Mouse (Mus musculus) forelimb bud, embryonic 11.5 days (tissue): ENCODE data around the gene Trim31.

Experiments
- DNase-seq: peaks from one replicate; pipeline ENCODE4 v3.0.0-alpha.2; 2012; ENCODE audit warnings: low read depth, low spot score

Gene Trim31

DNA sequence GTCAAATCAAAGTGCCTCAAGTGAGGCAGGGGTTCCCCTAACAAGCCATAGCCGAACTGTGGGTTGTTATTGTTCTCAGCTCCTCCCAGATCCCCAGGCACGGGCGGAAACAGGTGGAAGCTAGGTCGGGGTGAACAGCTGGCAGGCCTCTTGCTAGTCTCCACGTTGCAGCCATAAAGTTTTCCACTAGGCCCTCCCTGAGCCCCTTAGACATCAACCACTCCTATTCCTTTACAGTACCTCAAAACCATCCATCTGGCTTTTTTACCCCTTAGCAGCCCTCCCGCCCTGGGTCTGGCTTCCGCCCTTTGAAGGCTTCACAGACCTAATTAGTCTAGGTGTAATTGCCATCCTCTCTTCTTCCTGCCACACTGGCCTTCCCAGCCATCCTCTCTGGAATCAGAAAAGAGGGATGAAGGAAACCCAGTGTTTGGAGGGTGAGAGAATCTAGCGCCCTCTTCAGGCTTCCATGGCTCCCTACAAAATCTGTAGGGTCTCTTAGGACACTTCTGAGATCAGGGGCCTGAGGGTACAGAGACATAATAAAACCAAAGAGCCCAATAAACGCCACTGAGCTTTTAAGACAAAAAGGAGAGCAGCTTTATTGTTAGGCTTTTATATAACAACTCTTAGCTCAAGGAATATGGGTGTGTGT lies 46.3 kb downstream of the Trim31 start:
- peak; percentile 57 for DNase-seq

DNA sequence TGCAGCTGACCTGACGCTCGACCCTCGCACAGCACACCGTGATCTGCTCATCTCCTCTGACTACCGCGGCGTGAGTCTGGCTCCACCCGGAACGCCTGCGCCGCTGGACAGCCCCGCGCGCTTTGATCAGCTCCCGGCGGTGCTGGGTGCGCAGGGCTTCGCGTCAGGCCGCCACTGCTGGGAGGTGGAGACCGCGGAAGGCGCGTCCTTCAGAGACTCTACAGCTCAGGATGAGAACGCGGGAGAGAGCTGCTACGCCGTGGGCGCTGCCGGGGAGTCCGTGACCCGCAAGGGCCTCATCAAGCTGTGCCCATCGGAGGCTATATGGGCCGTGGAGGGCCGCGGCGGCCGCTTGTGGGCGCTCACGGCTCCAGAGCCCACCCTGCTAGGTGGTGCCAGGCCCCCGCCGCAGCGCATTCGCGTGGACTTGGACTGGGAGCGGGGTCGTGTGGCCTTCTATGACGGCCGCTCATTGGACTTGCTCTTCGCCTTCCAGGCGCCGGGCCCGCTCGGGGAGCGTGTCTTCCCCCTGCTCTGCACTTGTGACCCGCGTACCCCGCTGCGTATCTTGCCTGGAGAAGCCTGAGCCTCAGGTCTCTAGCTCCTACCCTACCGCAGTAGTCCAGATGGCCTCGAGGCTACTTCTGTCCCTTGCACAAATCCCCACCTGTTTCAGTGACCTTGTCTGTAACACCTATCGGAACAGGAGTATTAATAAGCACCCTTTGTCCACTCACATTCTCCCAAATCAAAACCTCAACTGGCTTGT lies 49.3 kb downstream of the Trim31 start:
- peak; percentile 19 for DNase-seq

DNA sequence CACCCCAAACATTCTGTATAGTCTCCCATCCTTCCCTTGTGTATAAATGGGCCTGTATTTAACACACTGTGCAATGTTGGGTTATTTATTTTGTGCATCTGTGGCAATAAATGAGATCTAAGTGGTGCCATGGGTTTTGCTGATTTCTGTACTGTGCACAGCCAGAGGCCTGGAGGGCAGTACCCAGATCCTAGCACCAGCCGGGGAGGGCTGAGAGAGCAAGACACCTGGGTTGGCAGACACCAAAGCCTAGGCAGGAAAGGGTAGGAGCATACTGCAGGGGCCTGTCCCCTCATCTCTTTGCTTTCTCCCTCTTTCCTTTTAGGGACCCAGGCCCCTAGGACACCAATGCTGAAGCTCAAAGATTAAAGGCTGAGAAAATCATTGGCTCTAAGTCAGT lies 50.4 kb downstream of the Trim31 start:
- DNase-seq = no peak

DNA sequence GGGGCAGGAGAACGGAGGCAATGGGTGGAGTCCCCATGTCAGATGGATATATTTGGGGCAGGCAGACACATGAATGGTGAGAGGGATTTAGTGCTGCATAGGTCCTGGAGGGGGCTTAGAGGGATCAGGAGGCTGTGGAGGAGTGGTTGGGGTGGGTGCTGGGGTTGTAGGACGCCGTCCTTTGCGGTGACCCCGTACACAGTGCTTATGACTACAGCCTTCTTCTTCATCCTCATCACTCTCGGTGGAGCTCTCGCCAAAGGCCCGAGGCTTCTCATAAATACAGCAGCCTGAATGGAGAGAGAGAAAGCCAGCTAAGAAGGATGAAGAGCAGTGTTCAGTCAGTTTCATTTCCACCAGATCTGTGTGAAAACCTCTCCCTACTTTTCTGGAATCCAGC lies 51.3 kb downstream of the Trim31 start:
- no peak for DNase-seq

DNA sequence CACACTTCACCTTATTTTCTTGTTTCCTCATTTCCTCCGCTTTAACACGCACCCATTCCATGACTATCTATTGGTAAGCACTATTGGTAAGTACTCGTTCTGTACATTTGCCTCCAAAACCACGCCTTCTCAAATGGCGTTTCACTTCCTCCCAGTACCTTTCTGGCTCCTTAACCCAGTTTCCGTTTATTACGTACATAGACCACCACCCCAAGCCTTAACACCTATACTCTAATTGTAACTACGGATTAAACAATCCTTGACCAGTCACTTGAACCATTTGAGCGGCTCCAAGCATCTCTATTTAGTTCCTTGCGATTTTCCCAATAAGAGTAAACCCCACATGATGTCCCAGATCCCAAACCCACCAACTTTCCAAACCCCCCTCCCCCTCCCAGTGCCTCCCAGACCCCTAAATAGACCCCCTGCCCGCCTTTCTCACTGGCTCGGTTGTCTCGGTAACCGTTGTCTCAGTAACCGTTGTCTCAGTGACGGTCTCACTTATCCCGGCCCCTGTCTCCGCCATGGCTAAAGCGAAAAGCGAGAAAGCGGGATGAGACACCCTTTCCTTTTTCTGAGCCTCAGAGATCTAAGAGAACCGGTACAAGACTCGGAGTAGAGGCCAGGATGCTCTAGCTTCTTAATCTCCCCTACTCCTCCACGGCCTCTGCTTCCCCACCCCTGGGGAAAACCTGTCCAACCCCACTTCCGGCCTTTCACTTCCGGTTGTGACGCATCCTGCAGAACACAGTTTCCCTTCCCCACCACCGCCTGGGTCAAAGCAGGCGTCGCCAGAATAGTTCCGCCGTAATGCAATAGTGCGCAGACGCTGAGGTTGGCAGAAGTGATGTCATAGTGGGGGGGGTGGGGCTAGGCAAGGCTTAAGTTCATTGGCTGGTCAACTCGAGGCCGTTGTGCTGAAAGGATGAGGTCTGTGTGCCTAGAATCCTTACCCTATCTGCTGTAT lies 53.3 kb downstream of the Trim31 start, which contains the start of gene Ppp1r11:
Gene Ppp1r11, minus strand, starts transcription at position 761 of the 967 bp plus-strand sequence.
- DNase-seq = peak; percentile 98

DNA sequence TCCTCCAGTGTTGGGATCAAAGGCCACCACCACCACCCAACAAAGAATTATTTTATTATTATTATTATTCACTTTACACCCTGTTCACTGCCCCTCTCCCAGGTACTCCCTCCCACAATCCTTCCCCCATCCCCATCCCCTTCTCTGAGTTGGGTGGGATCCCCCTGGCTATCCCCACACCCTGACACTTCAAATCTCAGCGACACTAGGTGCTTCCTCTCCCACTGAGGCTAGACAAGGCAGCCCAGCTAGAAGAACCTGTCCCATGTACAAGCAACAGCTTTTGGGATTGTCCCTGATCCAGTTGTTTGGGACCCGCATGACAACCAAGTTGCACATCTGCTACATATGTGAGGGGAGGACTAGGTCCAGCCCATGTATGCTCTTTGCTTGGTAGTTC lies 54.7 kb downstream of the Trim31 start:
- DNase-seq = no peak

DNA sequence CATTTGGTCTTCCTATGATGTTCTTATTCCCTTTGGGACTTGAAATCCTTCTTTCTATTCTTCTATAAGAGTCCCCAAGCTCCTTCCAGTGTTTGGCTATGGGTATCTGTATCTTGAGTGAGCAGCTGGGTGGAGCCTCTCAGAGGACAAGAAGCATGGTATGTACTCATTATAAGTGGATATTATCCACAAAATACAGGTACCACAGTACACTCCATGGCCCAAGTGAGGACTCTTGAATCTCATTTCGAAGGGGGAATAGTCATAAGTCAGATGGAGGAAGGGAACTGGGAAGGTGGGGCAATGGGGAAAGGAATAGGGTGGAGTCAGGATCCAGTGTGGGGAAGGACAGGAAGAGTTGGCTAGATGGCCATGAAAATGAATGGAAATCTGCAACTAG lies 55.1 kb downstream of the Trim31 start:
- DNase-seq = no peak

DNA sequence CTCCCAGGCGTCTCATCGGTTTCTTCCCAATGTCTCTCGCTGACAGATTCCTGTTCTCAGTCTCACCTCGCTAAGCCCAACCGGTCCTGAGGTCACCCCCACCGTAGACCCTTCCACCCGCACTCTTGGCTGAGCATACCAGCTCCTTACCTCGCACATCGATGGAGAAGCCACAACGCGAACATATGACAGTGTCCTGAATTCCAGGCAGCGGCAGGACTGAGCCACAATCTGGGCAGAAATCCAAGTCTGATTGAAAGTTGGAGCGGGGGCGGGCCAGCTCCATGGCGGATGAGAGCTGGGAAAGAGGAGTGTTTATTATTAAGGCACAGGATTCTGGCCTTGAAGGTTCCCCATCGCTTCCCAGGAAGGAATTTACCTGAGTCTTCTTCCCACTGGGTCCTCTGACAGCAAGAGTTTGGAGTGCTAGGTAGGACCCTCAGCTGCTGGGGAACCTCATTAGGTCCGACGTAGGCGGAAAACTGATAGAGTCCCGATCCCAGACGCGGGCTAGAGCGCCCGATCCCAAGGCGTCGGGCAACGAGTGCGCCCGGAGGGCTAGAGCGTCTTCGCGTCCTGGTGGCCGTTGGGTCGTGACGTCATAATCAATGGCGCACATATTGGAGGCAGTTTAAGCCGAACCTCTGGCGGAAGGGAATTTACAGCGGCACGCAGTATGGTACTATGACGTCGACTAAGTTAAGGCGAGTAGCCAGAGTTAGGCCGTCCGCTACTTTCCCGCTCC lies 60.3 kb downstream of the Trim31 start, which contains the start of the genes Znrd1 and Znrd1as:
Gene Znrd1, minus strand, starts transcription at position 561 of the 745 bp plus-strand sequence.
Gene Znrd1as, plus strand, starts transcription at position 594 of the 745 bp plus-strand sequence.
- DNase-seq = peak; percentile 99

DNA sequence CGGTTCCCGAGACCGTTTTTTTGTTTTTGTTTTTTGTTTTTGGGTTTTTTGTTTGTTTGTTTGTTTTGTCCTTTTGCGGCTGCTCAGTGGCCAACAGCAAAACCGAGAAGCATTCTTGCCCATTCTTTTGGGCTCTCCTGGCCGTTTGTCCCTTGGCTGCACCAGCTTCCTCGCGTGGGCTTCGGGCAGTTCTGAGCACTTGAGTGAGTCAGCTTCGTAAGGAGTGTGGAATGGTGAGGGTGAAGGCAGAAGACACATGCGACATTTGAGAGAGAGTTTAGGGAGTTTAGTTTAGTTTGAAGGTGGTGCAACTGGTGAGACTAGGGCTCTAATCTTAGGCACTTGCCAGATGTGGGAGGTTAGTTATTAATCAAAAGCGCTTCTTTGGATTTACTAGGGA lies 61.0 kb downstream of the Trim31 start:
- no peak for DNase-seq
